Mouse (Mus musculus) cerebellum, postnatal 25 days (tissue): ENCODE measurements around the gene Elp5.
A peak's percentile ranks its signal among the peaks of the same experiment; 100 is the strongest.
"Not testable (repeated sequence)": the region's sequence is repeated elsewhere in the genome, so short reads cannot be mapped to it uniquely, and the experiment has no call there.

Experiments used
- DNase-seq, 2 experiments: peaks; one replicate each; pipeline ENCODE4 v3.0.0; 2021; ENCODE audit warnings: mixed read lengths in 2 of 2

The Elp5 gene

DNA sequence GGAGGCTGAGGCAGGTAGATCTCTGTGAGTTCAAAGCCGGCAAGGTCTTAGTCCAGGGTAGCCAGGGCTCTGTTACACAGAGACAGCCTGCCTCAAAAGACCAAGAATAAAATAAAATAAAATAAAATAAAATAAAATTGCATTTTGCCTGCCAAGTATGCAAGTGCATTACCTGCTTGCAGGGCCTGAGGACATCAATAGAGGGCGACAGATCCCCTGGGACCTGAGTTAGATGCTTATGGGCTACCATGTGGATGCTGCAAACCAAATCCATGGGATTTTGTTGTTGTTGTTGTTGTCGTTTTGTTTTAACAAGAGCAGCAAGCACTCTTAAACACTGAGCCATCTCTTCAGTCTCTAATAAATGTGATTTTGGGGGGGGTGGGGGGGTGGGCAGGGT lies 50.1 kb downstream of the Elp5 start:
- DNase-seq: no peak

DNA sequence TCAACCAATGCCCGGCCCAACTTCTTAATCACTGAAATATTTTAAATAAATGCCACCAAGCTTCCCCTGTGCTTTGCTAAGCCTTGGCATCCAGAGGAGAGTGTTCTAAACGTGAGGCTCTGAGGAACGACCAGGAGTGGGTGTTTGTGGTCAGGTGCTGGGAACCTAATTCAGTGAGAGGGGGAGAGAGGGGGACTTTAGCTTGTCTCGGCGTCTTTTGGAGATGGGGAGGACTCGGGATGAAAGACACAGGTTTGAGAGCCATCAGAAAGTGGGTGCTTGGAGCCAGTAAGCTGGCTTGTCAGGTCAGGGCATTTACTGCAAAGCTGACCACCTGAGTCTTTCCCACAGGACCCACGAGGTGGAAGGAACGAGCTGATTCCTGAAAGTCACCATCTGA lies 50.5 kb downstream of the Elp5 start:
- no peak for DNase-seq

DNA sequence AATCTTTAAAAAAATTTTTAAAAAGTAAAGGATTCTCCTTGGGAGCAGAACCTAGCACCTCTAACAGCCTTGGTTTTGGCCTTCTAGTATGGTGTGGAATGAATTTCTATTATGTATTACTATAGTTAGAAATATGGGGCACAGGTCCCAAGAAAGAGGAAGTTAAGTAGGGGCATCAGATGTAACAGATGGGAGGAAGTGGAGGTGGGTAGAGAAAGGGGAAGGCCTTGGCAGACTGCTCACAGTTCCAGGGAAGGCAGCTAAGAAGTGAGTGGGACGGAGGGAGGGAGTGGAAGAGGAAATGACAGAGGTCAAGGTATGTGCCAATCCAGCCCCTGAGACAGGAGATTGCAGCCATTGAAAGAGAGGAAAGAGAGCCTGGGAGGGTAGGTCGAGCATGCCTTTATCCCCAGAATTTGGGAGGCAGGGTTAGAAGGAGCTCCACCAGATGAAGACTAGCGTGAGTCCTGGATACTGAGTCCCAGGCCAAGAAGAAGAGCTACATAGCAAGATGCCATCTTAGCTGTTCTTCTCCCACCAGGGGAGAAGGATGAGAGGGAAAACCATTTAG lies 51.3 kb downstream of the Elp5 start:
- DNase-seq: no peak

GRCm38 (mm10) chr11:69930176-69930575 lies 52.1 kb downstream of the Elp5 start:
- DNase-seq: not testable (repeated sequence)

DNA sequence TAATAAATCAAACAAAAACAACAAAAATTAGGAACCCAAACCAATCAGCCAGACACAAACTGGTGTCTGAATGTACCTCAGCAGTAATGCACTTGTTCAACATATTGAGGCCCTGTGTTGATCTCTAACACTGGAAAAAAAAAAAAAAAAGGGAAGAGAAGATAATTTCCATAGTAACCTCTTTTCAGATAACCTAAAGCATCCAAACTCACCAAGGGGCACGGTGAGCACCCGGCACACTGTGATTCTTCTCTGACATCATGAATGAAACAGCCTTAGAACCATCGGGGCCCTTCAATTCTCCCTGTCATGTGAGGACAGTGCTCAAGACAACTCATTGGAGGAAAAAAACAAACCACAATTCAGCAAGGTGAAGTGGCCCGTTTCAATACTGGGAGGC lies 52.6 kb downstream of the Elp5 start:
- DNase-seq: no peak

DNA sequence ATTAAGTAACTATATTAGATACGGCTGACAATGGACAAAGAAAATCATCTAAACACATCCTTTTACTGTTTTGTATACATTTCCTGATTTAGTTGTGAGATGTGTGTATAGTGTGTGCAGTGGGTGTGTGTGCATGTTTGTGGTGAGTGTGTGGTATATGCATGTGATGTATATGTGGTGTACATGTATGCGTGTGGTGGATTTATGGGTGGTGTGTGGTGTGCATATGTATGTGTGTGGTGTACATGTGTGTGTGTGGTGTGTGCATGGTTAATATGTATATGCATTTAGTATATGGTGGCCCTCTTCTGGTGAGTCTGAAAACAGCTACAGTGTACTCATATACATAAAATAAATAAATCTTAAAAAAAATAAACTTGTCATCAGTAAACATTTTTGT lies 54.8 kb downstream of the Elp5 start:
- no peak for DNase-seq

DNA sequence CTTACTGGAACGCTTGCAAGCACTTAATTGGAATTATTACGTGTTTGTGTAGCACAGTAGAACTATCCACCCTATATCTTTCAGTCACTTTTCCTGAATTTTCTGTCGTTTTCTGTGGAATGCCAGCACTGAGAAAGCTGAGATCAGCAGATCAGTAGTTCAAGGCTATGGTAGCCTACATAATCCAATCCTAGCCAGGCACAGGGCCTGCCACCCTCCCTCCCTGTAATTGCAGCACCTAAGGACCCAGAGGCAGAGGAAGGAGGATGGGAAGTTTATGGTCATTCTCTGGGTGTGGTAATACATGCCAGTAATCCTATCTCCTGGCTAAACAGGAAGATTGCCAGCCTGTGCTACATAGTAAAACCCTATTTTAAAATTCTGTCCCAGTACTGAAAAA lies 59.5 kb downstream of the Elp5 start:
- DNase-seq: no peak

- no peak for DNase-seq
These were observed 60.1 kb downstream of the Elp5 start for GRCm38 (mm10) chr11:69922012-69922756.

DNA sequence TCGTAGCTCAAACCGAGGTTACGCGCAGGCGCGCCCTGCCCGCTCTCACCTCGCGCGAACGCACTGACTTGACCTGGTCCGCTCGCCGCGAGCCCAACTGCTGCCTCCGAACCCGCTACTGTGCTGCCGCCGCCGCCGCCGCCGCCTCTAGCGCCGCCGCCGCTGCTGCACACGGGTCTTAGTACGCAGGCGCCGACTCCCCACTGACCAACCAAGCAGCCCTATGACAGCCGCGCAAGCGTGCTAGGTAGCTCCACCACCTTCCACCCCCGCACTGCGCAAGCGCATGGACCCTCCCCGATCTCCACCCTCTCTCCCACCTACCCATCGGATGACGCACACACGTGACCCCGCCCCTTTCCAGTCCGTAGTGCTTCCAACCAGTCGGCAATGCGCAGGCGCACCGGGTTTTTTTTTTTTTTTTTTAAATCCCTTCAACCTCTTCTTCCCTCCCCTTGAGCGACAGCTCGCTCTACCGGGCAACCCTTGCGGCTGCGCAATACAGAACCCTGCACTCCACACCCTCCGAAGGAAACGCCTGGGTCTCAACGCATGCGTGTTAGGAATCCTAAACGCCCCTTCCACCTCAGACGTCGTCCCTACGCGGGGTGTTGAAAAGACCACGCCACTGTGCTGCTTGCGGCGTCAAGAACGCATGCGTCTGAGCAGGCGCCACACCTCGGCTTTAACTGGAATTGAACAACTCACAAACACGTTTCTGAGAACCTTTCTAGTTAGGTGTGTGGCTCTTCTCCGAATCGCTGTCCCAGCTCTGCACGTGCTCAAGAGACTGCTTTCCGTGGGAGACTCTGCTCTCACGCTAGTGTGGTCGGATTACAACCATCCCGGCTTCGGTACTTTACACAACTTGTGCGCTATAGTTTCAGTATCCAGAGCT lies 61.0 kb downstream of the Elp5 start, which contains the start of gene Eif5a:
Eif5a (minus strand) TSS at position 845 of the 898 bp plus-strand sequence.
- DNase-seq: peak; percentile 100

DNA sequence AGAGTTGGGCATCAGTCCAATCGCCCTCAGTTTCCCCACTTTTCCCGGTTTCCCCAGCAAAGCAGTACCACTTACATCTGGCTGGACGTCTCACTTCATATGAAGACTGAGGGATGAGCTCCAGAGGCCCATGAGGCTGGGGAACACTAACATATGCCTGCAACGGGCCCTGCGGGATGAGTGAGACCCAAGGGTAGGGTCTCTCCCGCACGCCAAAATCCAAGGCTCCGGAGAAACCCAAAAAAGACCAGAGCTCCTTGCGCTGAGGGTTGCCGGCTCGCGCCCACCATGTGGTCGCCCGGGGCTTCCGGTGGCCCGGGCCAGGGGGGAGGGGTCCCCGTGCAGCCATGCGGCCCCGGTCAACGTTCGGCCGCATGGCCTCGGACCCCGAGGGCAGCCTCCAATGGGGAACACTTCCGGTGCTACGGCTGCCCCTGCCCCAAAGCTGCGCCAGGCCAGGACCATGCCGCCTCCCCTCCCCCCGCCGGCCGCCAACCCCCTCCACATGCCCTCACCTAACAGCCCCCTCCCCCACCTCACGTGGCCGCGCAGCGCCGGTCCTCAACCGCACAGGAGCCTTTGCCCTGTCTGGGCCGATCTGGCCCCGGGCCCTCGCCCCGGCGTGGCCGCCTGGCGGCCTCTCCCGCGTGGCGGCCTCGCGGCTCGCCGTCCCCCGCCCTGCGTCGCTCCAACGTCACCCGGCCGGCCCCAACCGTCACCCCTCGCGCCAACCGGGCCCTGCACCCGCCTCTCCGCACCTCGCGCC lies 61.9 kb downstream of the Elp5 start:
- peak; percentile 45 to 80 for DNase-seq

DNA sequence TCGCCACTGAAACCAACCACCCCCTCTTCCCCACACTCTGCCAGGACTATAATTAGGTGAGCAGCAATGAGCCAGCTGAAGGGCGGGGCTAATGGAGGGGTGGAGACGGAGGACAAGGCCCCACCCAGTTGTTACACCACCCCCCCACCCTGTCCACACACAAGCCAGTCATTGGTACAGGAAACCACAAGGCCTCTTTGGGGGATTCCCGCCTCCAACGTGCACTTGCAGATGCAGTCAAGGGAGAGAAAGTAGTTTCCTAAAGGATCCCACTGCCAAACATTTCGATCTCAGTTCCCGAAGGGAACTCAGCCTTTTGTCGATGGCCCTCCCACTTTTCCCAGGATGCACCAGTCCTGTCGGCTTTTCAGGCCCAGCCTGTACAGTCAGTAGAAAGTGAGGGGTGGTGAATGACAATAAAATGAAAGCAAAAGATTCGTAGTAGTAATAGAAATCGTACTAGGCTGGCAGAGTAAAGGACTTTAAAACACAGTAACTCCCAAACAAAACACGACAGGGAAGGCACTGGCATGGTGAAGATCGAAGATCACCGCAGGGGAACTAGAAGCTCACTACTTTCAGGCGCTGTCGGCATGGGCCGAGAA lies 62.6 kb downstream of the Elp5 start:
- peak; percentile 49 to 75 for DNase-seq

DNA sequence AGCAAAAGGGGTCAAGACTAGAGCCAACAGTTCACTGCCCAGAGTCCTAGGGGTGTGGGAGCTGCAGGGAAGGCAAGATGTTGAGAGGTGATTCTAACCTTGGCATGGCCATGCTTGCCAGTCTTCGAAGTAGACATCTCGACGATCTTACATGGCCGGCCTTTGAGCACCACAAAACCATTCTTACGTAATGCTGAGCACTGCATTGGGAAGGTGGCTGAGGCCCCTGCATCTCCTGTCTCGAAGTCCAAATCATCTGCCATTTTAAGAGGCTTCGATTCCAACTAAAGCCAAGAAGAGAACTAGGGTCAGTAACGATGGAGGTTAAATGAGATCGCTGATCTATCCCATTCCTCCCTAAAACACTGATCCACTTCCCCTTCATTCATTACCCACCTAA lies 63.3 kb downstream of the Elp5 start:
- no peak for DNase-seq
